Mouse (Mus musculus) layer of hippocampus, postnatal 36 days (tissue): ENCODE results near the gene Sema3c. TPM values are rescaled to one million over a fixed set of nuclear protein-coding genes. Genes with fewer than 3 reads are reported as not detected.
"Not testable (repeated sequence)": the region's sequence is repeated elsewhere in the genome, so short reads cannot be mapped to it uniquely, and the experiment has no call there.

Source experiments
- DNase-seq, 2 experiments: peaks; one replicate each; pipeline ENCODE4 v3.0.0; 2022
- total RNA-seq, 2 experiments: library from RNA; stranded (reverse); gene quantifications; 2 replicates each; pipeline ENCODE4 v1.2.3; 2021

Sema3c gene
- 10 to 100 TPM; 21.2 to 22.7 TPM for total RNA-seq

- no peak for DNase-seq
These were observed at the start of gene Sema3c for GRCm38 (mm10) chr5:17573694-17574380. TSS of gene Sema3c (plus strand) at chr5:17574281.

- DNase-seq = not testable (repeated sequence)
These were observed 42.9 kb upstream of the Sema3c start for GRCm38 (mm10) chr5:17531165-17531564.

DNA sequence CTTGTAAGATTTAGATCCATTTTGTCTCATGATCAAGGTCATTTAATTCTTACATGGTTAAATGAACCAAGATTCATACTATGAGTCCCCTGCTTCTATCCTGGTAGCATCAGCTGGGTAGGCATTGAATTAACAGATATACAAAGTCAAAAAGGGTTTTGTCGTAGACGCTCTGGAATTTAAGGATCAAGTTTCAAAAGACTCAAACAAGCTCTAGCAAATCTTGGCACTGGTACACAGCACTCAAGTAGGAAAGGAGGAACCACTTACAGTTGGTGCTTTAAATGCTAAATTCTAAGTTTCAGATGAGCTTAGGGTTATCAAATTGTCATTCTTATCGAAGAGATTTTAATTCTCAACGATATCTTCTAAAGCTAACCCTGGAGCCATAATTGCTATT lies 30.9 kb upstream of the Sema3c start:
- DNase-seq = no peak

DNA sequence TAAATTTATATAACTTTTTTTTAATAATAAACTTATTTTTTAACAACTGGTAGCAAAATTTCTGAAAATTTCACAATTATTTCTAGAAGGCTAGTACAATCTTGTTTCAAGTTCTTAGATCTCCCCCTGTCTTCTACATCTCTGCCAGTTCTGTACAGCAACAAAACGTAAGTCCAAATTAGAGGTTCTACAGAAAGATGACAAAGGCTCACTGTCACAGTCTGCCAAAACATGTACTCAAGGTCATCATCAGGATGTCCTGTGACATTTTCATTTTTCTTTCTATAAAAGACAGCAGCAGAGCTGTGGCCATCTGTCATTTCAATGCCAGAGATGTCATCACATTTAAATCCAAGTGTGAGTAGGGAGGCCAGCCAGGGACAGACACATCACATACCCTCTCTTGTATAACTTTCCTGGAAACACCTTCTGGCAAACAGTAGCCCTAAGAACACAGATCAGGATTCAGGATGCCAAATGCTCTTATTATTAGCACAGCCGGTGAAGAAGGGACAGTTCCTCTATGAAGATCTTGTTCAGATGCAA lies 29.1 kb upstream of the Sema3c start:
- DNase-seq = no peak

DNA sequence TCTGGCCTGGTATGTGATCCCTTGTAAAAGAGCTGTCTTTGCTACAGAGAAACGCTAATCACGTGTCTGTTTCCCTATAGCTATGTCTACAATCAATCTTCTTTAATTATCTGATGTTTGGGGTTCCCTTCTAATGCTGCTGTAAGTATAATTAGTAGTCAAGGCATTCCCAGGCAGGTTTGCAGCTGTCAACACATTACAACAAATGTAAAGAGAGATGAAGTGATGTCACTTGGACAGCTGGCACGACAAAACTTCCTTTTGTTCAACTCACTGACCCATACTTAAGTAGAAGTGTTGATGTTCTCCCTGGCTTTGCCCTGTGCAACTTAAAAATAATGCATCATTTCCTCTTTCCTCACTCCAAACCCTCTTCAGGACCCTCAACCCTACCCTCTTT lies 22.4 kb upstream of the Sema3c start:
- no peak for DNase-seq

DNA sequence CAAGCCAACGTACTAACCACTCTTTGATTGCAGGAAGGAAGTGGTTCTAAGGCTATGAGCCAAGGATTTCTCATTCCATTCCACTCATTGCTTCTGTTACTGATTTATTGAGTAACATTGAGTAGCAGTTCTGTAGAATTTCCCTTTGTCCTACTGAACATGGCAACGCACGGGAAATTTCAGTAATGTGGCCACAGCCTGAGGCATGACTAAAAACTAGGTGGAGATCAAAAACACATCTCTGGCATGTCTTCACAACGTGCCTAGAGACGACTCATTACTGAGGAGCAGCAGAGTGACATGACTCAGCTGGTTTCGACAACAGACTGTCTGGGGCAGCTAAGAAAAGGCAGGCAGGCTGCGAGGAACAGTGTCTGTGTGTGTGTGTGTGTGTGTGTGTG lies 18.0 kb upstream of the Sema3c start:
- DNase-seq = peak in 1 of 2 experiments; percentile 3

DNA sequence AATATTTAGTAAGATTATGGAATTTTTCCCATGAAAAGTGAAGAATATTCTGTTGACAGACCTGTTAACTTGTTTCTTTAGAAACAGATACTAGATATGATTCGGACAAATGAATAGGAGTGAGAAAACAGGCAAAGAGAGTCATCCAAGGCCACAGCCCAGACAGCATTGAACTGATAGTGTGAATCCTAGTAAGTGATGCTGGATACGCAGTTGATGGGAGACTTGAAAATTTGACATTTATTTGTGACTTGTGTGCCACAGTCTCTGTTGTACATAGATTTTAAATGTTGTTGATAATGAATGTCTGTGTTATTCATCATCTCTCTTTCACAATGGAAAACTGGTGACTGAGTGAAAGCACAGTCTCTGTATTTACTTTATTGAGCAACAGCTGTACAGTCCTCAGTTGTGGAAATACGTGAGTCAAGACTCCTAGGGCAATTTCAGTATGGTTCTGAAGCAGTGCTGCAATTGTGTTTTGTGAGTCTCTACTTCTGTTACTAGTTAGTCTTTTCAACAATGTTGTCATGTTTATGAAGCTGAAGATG lies 17.3 kb upstream of the Sema3c start:
- DNase-seq = no peak

DNA sequence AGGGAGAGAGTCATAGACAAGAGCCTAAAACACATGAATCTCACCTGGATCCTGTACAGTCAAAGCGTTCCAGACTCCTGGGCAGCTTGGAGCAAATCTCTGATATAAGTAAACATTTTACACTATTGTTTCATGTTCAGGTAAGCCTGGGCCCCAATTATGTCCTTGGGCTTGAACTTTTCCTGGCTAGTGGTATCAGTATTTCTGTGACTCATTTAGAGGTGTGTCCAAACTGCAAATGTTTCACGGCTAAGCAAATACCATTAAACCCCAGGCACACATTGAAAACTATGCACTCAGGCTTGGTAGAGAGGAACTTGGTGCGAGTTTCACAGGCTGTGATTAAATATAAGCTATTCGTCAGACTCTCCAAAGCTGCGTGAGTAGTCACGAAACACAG lies 2.5 kb upstream of the Sema3c start:
- DNase-seq = no peak

GRCm38 (mm10) chr5:17574413-17575182 lies 517 bp downstream of the Sema3c start:
- DNase-seq = peak; percentile 45 to 59

DNA sequence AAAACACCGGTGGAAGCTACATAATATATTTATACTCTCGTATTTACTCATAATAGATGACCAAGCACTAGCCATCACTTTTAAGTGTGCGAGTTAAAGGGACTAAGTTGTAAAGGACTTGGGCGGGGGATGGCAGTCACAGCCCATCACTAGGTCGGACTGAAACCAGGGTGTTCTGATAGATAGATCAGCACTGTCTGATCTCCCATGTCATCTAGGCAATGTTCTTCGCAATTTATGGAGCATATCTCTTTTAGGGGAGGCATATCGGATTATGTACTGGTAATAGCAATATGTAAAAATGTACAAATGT lies 1.1 kb downstream of the Sema3c start:
- no peak for DNase-seq

- DNase-seq = no peak
These were observed 2.0 kb downstream of the Sema3c start for GRCm38 (mm10) chr5:17576069-17576468.

DNA sequence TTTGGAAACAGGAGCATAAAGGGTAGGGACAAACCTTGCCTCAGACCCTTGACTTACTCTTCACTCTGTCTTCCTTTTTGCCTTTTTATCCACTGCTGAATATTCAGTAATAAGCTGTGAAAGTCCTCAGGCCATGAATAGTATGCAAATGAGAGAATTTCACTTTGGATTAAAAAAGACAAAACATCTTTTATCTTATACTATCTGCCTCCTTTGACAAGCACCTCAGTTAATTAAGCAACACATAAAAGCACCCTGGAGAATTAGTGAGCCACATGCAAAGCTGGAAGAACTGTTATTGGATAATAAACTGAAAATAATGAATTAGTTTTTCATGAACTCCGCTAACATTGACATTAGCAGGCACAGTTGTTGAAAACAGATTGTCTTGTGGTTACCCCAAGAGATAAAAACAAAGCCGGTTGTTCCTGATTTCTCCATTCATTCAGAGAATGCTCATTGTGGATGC lies 8.0 kb downstream of the Sema3c start:
- no peak for DNase-seq

GRCm38 (mm10) chr5:17584299-17584945 lies 10.3 kb downstream of the Sema3c start:
- DNase-seq = no peak

- DNase-seq = no peak
These were observed 12.6 kb downstream of the Sema3c start for GRCm38 (mm10) chr5:17586518-17587210.

DNA sequence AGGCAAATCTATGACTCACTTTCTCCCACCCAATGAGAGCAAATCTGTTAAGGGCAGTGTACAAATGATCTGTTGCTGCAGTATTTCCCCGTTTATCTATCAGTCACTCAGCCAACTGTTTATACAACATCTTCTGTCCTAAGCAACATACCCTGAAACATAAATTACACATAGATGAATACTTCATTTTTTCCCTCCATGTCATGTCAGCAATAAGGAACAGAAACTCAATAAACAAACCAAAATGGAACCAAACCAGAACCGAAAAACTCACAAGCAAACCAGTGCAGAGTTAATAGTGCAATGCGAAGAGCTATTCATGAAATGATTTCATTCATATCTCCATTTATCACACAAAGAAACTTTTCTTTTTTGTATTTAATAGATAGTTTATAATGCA lies 17.8 kb downstream of the Sema3c start:
- DNase-seq = no peak

GRCm38 (mm10) chr5:17601700-17602099 lies 27.6 kb downstream of the Sema3c start:
- no peak for DNase-seq

DNA sequence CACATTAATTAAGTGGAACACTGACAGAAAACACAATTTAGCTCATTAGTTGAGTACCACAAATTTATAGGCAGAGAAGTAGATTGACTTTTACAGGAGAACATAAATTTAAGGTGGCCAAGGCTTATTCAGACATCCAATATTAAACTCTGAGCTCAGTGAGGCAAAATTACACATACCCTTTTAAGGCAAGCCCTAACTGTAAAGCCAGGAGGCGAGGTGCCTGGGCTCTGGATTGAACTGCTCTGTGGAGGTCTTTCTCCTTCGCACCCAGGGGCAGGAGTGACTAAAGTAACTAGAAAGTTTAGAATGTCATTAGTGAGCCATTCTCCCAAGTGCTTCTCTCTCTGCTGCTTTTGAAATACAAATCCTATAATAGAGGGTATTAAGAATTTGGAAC lies 46.5 kb downstream of the Sema3c start:
- DNase-seq = no peak

DNA sequence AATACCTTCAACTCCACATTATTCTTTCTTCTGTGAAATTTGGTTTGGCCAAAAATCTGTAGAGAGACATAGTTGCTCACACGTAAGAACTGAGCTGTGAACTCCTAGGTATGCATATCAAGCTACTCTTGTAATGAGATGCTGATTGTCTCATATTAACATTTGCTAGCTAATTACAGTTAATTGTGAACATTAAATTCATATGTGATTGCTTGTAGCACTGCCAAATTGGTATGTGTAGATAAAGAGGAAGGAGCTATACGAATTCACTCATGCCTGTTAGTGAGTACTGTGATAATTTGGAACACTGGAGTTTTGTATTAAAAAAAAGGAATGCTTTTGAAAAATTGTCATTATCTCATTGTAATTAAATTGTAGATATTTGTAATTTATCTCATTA lies 48.5 kb downstream of the Sema3c start:
- no peak for DNase-seq

DNA sequence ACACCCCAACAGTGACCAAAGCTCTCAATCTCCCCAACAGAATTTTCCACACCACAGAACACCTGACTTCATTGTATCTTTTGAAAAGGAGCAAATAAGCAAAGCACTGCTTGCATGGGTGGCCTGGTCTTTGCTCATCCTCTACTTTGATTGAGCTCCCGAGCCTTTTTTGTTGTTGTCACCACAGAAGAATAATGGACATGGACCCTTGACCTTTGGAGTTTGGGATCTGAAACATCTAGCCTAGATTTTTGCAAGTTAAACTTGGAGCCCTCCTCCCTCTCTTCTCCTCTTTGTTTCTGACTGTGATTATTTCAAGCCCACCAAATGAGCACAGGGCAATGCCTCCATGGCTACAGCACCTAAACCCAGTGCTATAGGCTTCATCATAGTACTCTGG lies 54.5 kb downstream of the Sema3c start:
- no peak for DNase-seq

DNA sequence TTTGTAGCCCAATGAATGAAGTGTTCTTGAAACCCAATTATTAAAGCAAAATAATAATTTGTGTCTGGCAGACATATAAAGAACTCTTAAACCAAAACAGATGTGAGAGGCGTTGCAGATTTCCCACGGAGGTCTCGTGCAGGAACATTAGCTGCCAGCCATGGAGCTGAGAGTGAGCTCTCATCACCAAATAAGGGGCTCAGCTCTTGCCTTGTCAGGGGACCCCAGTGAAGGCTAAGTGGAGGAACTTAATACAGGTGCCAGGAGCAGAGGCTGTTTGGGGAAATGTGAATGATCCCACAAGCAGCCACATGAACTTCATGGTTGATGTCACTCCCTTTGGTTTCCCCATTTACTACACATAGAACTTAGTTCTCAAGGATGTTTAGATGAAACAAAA lies 55.5 kb downstream of the Sema3c start:
- no peak for DNase-seq

- no peak for DNase-seq
These were observed 65.4 kb downstream of the Sema3c start for GRCm38 (mm10) chr5:17639519-17639918.

DNA sequence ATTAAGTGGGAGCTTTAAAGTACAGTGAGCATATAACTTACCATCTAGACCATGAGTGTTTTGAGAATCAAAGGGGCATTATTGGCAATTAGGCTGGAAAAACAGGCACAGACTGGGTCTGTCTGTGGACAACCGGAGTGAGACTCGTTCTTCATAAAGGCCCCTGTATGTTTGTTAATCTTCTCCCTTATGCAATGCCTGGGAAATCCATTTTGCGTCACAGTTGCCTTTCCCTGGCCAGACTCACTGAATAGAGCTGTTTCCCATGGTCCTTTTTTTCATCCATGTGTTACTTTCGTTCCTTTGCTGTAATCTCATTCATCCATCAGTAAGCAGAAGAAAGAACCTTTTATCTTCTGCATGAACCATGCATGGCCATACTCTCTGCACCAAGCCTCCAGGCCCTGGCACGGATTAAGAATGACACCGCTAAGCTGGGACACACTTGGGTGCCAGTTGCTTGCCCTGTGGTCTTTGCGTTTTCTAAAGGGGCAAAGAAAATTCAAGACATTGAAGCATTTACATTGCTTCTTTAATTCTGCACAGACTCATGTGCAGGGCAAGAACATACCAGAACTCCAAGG lies 73.7 kb downstream of the Sema3c start:
- no peak for DNase-seq
